Mouse (Mus musculus) liver, embryonic 14.5 days (tissue): ENCODE data around the gene Lrba. TPM values are rescaled to one million over a fixed set of nuclear protein-coding genes. Genes with fewer than 3 reads are reported as not detected.

Source experiments
- ATAC-seq: fragments of 200-750 bp; cut with Nextera tagmentation; 2 replicates; pipeline ENCODE4 v1.8.0; 2017; ENCODE audit warnings: moderate number of reproducible peaks, mild to moderate bottlenecking, moderate library complexity; ENCODE audit not compliant: insufficient read depth
- DNase-seq, 3 experiments: peaks; one replicate each; pipeline ENCODE4 v3.0.0-alpha.2; 2012 to 2013; ENCODE audit warnings: low read depth in 3 of 3, low spot score in 3 of 3
- H3K27ac ChIP-seq: fragments of 300-500 bp; sonication (generic); 2 replicates; pipeline ENCODE4 v1.5.1; 2014; ENCODE audit warnings: moderate library complexity, mild to moderate bottlenecking, control low read depth, inconsistent platforms
- H3K27me3 ChIP-seq: fragments of 300-500 bp; sonication (generic); 2 replicates; pipeline ENCODE4 v1.6.1; 2014; ENCODE audit warnings: mild to moderate bottlenecking, low read length, moderate library complexity; ENCODE audit not compliant: control insufficient read depth, insufficient read depth
- H3K36me3 ChIP-seq: fragments of 300-500 bp; sonication (generic); replicated peaks from 2 replicates; pipeline ENCODE4 v1.6.1; 2014; ENCODE audit warnings: low read depth; ENCODE audit not compliant: control insufficient read depth, insufficient read depth
- H3K4me1 ChIP-seq, 2 experiments: fragments of 200-500 bp in 1 of 2; fragments of 300-500 bp in 1 of 2; sonication (generic) in 1 of 2; replicated peaks; 2 replicates each; pipeline ENCODE4 v1.6.1; 2012 to 2014; ENCODE audit warnings: antibody characterized with exemption in 1 of 2, inconsistent platforms in 1 of 2, low read length in 1 of 2; ENCODE audit not compliant: control insufficient read depth in 2 of 2, insufficient read depth in 2 of 2
- H3K4me2 ChIP-seq: fragments of 300-500 bp; sonication (generic); 2 replicates; pipeline ENCODE4 v1.6.1; 2014; ENCODE audit warnings: low read depth, mild to moderate bottlenecking, control low read depth, moderate library complexity
- H3K4me3 ChIP-seq, 2 experiments: fragments of 200-500 bp in 1 of 2; fragments of 300-500 bp in 1 of 2; sonication (generic) in 1 of 2; 2 replicates each; pipeline ENCODE4 v1.5.1; 2012 to 2014; ENCODE audit warnings: low read depth in 2 of 2, low read length in 2 of 2, mild to moderate bottlenecking in 2 of 2, control low read depth in 1 of 2, inconsistent platforms in 1 of 2, moderate library complexity in 1 of 2; ENCODE audit not compliant: insufficient read depth in 1 of 2
- H3K9ac ChIP-seq: fragments of 300-500 bp; sonication (generic); replicated peaks from 2 replicates; pipeline ENCODE4 v1.6.1; 2014; ENCODE audit warnings: mild to moderate bottlenecking, control low read depth, moderate library complexity
- H3K9me3 ChIP-seq: fragments of 300-500 bp; sonication (generic); 2 replicates; pipeline ENCODE4 v1.6.1; 2016; ENCODE audit warnings: low read length, mixed read lengths; ENCODE audit not compliant: control insufficient read depth
- CTCF ChIP-seq: IDR thresholded peaks from 2 replicates; pipeline ENCODE4 v1.5.1; 2016; ENCODE audit warnings: antibody characterized with exemption, low read depth, control low read depth
- EP300 ChIP-seq: IDR thresholded peaks from 2 replicates; pipeline ENCODE4 v1.6.1; 2016; ENCODE audit warnings: antibody characterized with exemption, low read depth
- WGBS: fragments of 180-500 bp; shearing (Covaris S2); extraction: QIAGEN DNeasy Blood & Tissue Kit; methylation state at CpG from one replicate; pipeline ENCODE4 v1.1.7; 2014; ENCODE audit not compliant: insufficient replicate concordance; 5-methylcytosine and 5-hydroxymethylcytosine counted together
- polyA plus RNA-seq, 2 experiments: library from polyadenylated mRNA; depleted of rRNA in 1 of 2; stranded (reverse) in 1 of 2; unstranded in 1 of 2; fragments of >200 nt; fragmentation: Nextera tagmentation in 1 of 2; extraction: Ambion mirVana in 1 of 2; gene quantifications; 2 replicates each; pipeline versions ENCODE4 v1.2.1 to v1.2.3; 2012 to 2014

Lrba gene
- polyA plus RNA-seq, 2 experiments, result 3.7 to 4.4 TPM

GRCm38 (mm10) chr3:86818001-86818585 lies 593.6 kb downstream of the Lrba start:
- DNase-seq (no peak), ATAC-seq (no peak)
- Histone ChIP-seq H3K9me3 (no peaks in the 10 kb centered on the region), H3K9ac (no peak overlapping the region), H3K4me1 (no peaks in the 10 kb centered on the region), H3K4me2 (no peak overlapping the region), H3K4me3 (no peak overlapping the region), H3K36me3 (no peaks in the 10 kb centered on the region), H3K27ac (no peak overlapping the region), H3K27me3 (no peaks in the 10 kb centered on the region)
- 71% methylated on average over 13 of the region's 13 CpGs for WGBS
- no peak for TF ChIP-seq EP300
- TF ChIP-seq CTCF, result no peak

GRCm38 (mm10) chr3:86819372-86819771 lies 594.9 kb downstream of the Lrba start:
- DNase-seq (no peak), ATAC-seq (no peak)
- H3K36me3 ChIP-seq, result no peaks in the 10 kb centered on the region
- H3K4me3 ChIP-seq, result no peak overlapping the region
- 71% methylated on average over 6 of the region's 6 CpGs for WGBS
- H3K9ac ChIP-seq, result no peak overlapping the region
- H3K9me3 ChIP-seq, result no peaks in the 10 kb centered on the region
- no peaks in the 10 kb centered on the region for H3K4me1 ChIP-seq
- H3K27ac ChIP-seq, result no peak overlapping the region
- no peaks in the 10 kb centered on the region for H3K27me3 ChIP-seq
- H3K4me2 ChIP-seq, result no peak overlapping the region
- TF ChIP-seq EP300, result no peak
- no peak for TF ChIP-seq CTCF

DNA sequence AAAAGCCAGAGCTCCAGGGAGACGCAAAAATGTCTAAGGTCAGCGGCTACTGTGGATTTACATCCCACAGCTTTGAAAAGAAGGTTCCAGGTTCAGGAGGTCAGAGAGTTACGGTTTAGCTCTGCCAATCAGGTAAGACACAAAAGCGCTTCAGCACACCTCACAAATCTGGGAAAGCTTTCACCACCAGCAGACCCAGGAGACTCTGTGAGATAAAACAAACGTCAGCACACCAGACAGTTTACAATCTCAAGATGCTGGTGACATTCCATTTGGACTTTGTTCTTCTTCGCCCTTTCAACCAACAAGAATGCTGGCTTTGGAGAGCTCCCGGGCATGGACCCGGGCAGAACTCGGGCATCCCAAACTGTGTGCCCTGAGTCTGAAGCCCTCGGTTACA lies 595.9 kb downstream of the Lrba start:
- no peaks in the 10 kb centered on the region for H3K4me1 ChIP-seq
- no peaks in the 10 kb centered on the region for H3K27me3 ChIP-seq
- WGBS, result 57% methylated on average over 10 of the region's 10 CpGs
- H3K9ac ChIP-seq, result no peak overlapping the region
- no peak overlapping the region for H3K4me3 ChIP-seq
- no peak overlapping the region for H3K4me2 ChIP-seq
- DNase-seq, result no peak
- H3K27ac ChIP-seq, result no peak overlapping the region
- no peak for TF ChIP-seq EP300
- no peak for TF ChIP-seq CTCF
- H3K36me3 ChIP-seq, result no peaks in the 10 kb centered on the region
- ATAC-seq, result no peak
- H3K9me3 ChIP-seq, result no peaks in the 10 kb centered on the region

GRCm38 (mm10) chr3:86821383-86821782 lies 596.9 kb downstream of the Lrba start:
- TF ChIP-seq CTCF (no peak), EP300 (no peak)
- no peak overlapping the region for H3K4me3 ChIP-seq
- no peaks in the 10 kb centered on the region for H3K27me3 ChIP-seq
- DNase-seq (no peak), ATAC-seq (no peak)
- H3K27ac ChIP-seq, result no peak overlapping the region
- H3K9ac ChIP-seq, result no peak overlapping the region
- no peaks in the 10 kb centered on the region for H3K36me3 ChIP-seq
- H3K9me3 ChIP-seq, result no peaks in the 10 kb centered on the region
- H3K4me2 ChIP-seq, result no peak overlapping the region
- WGBS, result 54% methylated on average over 3 of the region's 3 CpGs
- no peaks in the 10 kb centered on the region for H3K4me1 ChIP-seq

DNA sequence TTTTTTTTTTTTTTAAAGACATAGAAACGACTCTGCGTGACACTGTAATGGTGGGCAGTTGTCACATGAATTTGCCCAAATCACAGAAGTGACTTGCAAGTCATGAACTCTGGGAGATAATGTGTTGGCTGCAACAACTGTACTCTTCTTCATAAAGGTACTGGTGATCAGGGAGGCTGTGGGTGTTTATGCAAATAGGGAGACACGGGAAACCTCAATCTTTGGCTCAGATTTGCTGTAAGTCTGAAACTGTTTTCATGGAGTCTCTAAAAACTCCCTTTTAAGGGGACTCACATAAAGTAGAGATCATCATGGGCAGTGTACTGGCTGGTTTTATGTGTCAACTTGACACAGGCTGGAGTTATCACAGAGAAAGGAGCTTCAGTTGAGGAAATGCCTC lies 603.0 kb downstream of the Lrba start:
- DNase-seq (no peak), ATAC-seq (no peak)
- WGBS, result 67% methylated on average over 3 of the region's 3 CpGs
- TF ChIP-seq CTCF (no peak), EP300 (no peak)
- no peaks in the 10 kb centered on the region for H3K4me1 ChIP-seq
- no peak overlapping the region for H3K9ac ChIP-seq
- H3K36me3 ChIP-seq, result no peaks in the 10 kb centered on the region
- H3K27ac ChIP-seq, result no peak overlapping the region
- no peaks in the 10 kb centered on the region for H3K9me3 ChIP-seq
- no peak overlapping the region for H3K4me2 ChIP-seq
- no peak overlapping the region for H3K4me3 ChIP-seq
- H3K27me3 ChIP-seq, result no peaks in the 10 kb centered on the region

- Histone ChIP-seq H3K4me3 (no peak overlapping the region), H3K27me3 (no peaks in the 10 kb centered on the region), H3K9ac (no peak overlapping the region), H3K4me2 (no peak overlapping the region), H3K36me3 (no peaks in the 10 kb centered on the region), H3K4me1 (no peaks in the 10 kb centered on the region), H3K27ac (no peak overlapping the region), H3K9me3 (no peaks in the 10 kb centered on the region)
- 61% methylated on average over 8 of the region's 8 CpGs for WGBS
- no peak for ATAC-seq
- no peak for TF ChIP-seq CTCF
- no peak for TF ChIP-seq EP300
- no peak for DNase-seq
Measured at GRCm38 (mm10) chr3:86832115-86832514, 607.6 kb downstream of the Lrba start.

Other genes starting within 250 kb of the Lrba start
- gene Prss48, start 222.2 kb upstream of the Lrba start, polyA plus RNA-seq (2012; rRNA removed), result not detected in 2 replicates
- not detected in 2 replicates for gene Prss48, start 222.2 kb upstream of the Lrba start, polyA plus RNA-seq (2014; fragmentation: Nextera tagmentation; extraction: Ambion mirVana)
- gene Rps3a1, start 82.0 kb upstream of the Lrba start, polyA plus RNA-seq (2012; rRNA removed), result 548 and 1,025 TPM in 2 replicates
- gene Rps3a1, start 82.0 kb upstream of the Lrba start, polyA plus RNA-seq (2014; fragmentation: Nextera tagmentation; extraction: Ambion mirVana), result 946 and 980 TPM in 2 replicates